Mouse (Mus musculus): ENCODE measurements around the gene Pacs2. TPM values are rescaled to one million over a fixed set of nuclear protein-coding genes. Genes with fewer than 3 reads are reported as not detected.

Pacs2 gene
- polyA plus RNA-seq, 1 experiment from 2014 or later: 54.3 TPM

Other genes starting within 250 kb of the Pacs2 start
- 41.7 to 78.3 TPM (median 63.2 TPM) in 3 replicates for gene Ahnak2, start 211.9 kb upstream of the Pacs2 start, polyA plus RNA-seq (2018)
- gene Clba1, start 205.6 kb upstream of the Pacs2 start, polyA plus RNA-seq (2018): 1.9 to 4.4 TPM (median 4.2 TPM) in 3 replicates
- gene Cdca4, start 185.1 kb upstream of the Pacs2 start, polyA plus RNA-seq (2018): 10.7 to 17.8 TPM (median 14.2 TPM) in 3 replicates
- 1.7 to 5.8 TPM (median 2.0 TPM) in 3 replicates for gene Gpr132, start 146.3 kb upstream of the Pacs2 start, polyA plus RNA-seq (2018)
- 0.14 to 0.42 TPM (median 0.26 TPM) in 3 replicates for gene Jag2, start 84.7 kb upstream of the Pacs2 start, polyA plus RNA-seq (2018)
- gene Nudt14, start 72.4 kb upstream of the Pacs2 start, polyA plus RNA-seq (2018): 5.3 to 15.2 TPM (median 11.4 TPM) in 3 replicates
- gene Btbd6, start 38.0 kb upstream of the Pacs2 start, polyA plus RNA-seq (2018): 5.3 to 10.9 TPM (median 9.7 TPM) in 3 replicates
- gene Brf1, start 13.8 kb upstream of the Pacs2 start, polyA plus RNA-seq (2018): 15.4 to 26.6 TPM (median 18.3 TPM) in 3 replicates
- not detected in 3 replicates for gene Tex22, start 60.0 kb downstream of the Pacs2 start, polyA plus RNA-seq (2018)
- gene Mta1, start 83.8 kb downstream of the Pacs2 start, polyA plus RNA-seq (2018): 18.9 to 28.3 TPM (median 24.5 TPM) in 3 replicates
- gene Crip2, start 125.7 kb downstream of the Pacs2 start, polyA plus RNA-seq (2018): 0.39 to 0.53 TPM (median 0.46 TPM) in 3 replicates
- 173 to 304 TPM (median 230 TPM) in 3 replicates for gene Crip1, start 131.8 kb downstream of the Pacs2 start, polyA plus RNA-seq (2018)
- 0.63 to 3.8 TPM (median 0.75 TPM) in 3 replicates for gene Tedc1, start 141.9 kb downstream of the Pacs2 start, polyA plus RNA-seq (2018)
- not detected in 3 replicates for gene Tmem121, start 171.4 kb downstream of the Pacs2 start, polyA plus RNA-seq (2018)